Mouse (Mus musculus) limb, embryonic 13.5 days (tissue): ENCODE measurements at regions not wholly inside any gene's neighbourhood (a gene's known extent, or its start where the extent isn't known, plus 50 kb on each side); places are given as distances from the start of the nearest gene placed in this dataset.

Source experiments
- ATAC-seq: fragments of 200-750 bp; cut with Nextera tagmentation; 2 replicates; pipeline ENCODE4 v1.8.0; 2017; ENCODE audit warnings: low read depth, moderate number of reproducible peaks, moderate TSS enrichment; ENCODE audit not compliant: low FRiP score
- H3K27ac ChIP-seq: fragments of 300-500 bp; sonication (generic); 2 replicates; pipeline ENCODE4 v1.5.1; 2015; ENCODE audit warnings: inconsistent platforms, mild to moderate bottlenecking, moderate library complexity
- H3K27me3 ChIP-seq: fragments of 300-500 bp; sonication (generic); 2 replicates; pipeline ENCODE4 v1.6.1; 2015; ENCODE audit warnings: mild to moderate bottlenecking, inconsistent platforms
- H3K36me3 ChIP-seq: fragments of 300-500 bp; sonication (generic); 2 replicates; pipeline ENCODE4 v1.6.1; 2015; ENCODE audit warnings: inconsistent platforms, mild to moderate bottlenecking, moderate library complexity
- H3K4me1 ChIP-seq: fragments of 300-500 bp; sonication (generic); 2 replicates; pipeline ENCODE4 v1.6.1; 2015; ENCODE audit warnings: inconsistent platforms
- H3K4me2 ChIP-seq: fragments of 300-500 bp; sonication (generic); replicated peaks from 2 replicates; pipeline ENCODE4 v1.6.1; 2015; ENCODE audit warnings: inconsistent platforms, mild to moderate bottlenecking, moderate library complexity
- H3K4me3 ChIP-seq: fragments of 300-500 bp; sonication (generic); 2 replicates; pipeline ENCODE4 v1.5.1; 2015; ENCODE audit warnings: moderate library complexity, mild to moderate bottlenecking, inconsistent platforms
- H3K9ac ChIP-seq: fragments of 300-500 bp; sonication (generic); 2 replicates; pipeline ENCODE4 v1.6.1; 2015; ENCODE audit warnings: mild to moderate bottlenecking, inconsistent platforms
- H3K9me3 ChIP-seq: fragments of 300-500 bp; sonication (generic); 2 replicates; pipeline ENCODE4 v1.6.1; 2016; ENCODE audit warnings: inconsistent platforms
- WGBS: fragments of 180-500 bp; shearing (Covaris S2); methylation state at CpG from one replicate; pipeline ENCODE4 v1.1.7; 2015; 5-methylcytosine and 5-hydroxymethylcytosine counted together

DNA sequence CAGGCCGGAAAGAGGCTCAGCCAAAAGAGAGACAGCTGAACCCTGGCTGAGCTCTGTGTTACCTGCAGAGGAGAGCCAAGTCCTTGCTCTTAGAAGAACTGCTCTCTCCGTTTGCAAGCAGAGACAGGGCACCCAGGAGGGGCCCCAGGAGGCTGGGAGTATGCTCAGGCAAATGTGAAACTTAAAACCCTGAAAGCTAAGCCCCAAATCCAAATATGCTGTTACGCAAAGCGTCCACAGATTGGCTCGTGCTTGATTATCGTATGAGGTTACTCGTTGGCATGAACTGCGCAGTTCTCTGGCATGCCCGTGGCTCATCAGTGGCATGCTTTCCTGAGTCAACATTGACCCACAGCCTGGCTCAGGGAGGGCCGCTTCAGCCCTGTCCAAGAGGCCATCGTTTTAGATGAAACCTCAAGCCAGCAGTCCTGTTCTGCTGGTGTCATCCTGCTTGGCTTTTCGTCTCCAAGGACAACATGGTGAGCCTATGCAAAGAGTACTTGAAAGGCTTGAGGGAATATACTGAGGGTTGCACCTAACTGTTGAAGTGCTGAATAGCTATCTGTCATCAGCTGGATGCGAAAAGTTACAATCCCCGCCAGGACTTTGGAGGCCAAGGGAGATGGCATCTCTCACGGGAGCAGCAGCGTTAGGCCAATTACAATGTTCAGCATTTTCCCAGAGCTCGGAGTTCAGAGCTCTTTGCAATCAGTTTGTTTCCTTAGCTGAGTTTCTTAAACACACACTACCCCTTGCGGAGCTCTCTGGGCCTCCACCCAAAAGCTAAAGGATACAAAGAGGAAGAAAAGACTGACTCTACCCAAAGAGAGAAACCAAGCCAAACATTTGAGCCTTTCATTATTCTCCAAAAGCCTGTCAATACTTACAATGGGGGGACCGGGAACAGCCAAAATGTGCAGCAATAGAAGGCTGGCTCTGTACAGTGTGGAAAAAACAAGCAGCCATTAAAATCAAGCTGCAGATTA lies 120.8 kb upstream of the Smim15 start:
- ATAC-seq: no peak
- H3K4me2 ChIP-seq: no peak overlapping the region
- peak overlapping the region; percentile 10; the same call in 1 of the 2 replicates for H3K27ac ChIP-seq

GRCm38 (mm10) chr13:107919403-107919802 lies 124.8 kb upstream of the Smim15 start:
- ATAC-seq: no peak
- Histone ChIP-seq H3K4me1 (peaks cover 15% of the 10 kb centered on the region), H3K27ac (no peak overlapping the region), H3K36me3 (no peaks in the 10 kb centered on the region), H3K4me2 (no peak overlapping the region), H3K4me3 (no peak overlapping the region), H3K9ac (no peak overlapping the region), H3K27me3 (no peaks in the 10 kb centered on the region), H3K9me3 (no peaks in the 10 kb centered on the region)
- WGBS: 73% methylated on average over 3 of the region's 3 CpGs

More for the DNA sequence above, 120.8 kb upstream of the Smim15 start:
- 58% methylated on average over 19 of the region's 19 CpGs for WGBS
- Histone ChIP-seq H3K9me3 (no peaks in the 10 kb centered on the region), H3K36me3 (no peaks in the 10 kb centered on the region), H3K4me3 (no peak overlapping the region), H3K27me3 (no peaks in the 10 kb centered on the region), H3K9ac (no peak overlapping the region), H3K4me1 (peaks cover 15% of the 10 kb centered on the region)

DNA sequence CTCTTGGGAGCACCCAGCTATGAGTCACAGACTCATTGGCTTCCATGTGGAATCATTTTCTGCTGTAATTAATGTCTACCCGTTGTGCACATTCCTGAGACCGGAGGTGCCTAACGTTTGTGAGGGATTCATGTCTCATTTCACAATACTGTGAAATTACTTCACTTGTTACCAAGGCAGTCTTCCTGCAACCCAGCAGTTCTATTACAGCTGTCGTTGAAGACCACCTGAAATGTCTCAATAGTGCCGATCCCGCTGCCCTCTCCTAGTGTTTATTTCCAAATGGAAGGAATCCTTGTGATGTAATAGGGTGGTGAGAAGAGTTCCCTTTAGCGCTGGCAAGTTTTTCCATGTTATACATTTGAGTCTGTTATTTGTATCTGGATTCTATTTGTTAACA lies 125.8 kb upstream of the Smim15 start:
- ATAC-seq: no peak
- no peak overlapping the region for H3K4me3 ChIP-seq
- WGBS: 77% methylated on average over 7 of the region's 7 CpGs
- H3K27me3 ChIP-seq: no peaks in the 10 kb centered on the region; the same call in 1 of the 2 replicates
- peaks cover 11% of the 10 kb centered on the region for H3K4me1 ChIP-seq
- H3K4me2 ChIP-seq: no peak overlapping the region
- no peaks in the 10 kb centered on the region for H3K9me3 ChIP-seq
- H3K27ac ChIP-seq: no peak overlapping the region
- H3K9ac ChIP-seq: no peak overlapping the region
- no peaks in the 10 kb centered on the region for H3K36me3 ChIP-seq

DNA sequence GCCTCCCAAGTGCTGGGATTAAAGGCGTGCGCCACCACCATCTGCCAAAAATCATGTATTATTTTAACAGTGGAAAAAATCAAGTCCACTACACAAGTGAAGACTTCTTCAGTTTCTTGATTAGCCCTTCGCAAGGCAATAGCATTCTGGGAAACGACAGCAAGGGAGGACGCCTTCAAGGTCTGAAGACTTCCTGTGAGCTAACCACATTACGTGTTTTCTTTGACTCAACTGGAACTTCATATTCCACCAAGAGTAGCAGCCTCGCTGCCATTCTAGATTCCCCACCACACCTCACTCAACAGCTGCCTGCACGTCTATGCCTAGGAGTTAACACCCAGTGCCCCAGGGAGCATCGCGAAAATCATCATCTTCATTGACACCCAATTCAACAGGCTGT lies 126.2 kb upstream of the Smim15 start:
- no peaks in the 10 kb centered on the region; the same call in 1 of the 2 replicates for H3K27me3 ChIP-seq
- no peak overlapping the region for H3K4me2 ChIP-seq
- no peaks in the 10 kb centered on the region for H3K36me3 ChIP-seq
- H3K9me3 ChIP-seq: no peaks in the 10 kb centered on the region
- no peak overlapping the region for H3K27ac ChIP-seq
- WGBS: 88% methylated on average over 10 of the region's 10 CpGs
- ATAC-seq: no peak
- peaks cover 7% of the 10 kb centered on the region for H3K4me1 ChIP-seq
- no peak overlapping the region for H3K9ac ChIP-seq
- no peak overlapping the region for H3K4me3 ChIP-seq

- Histone ChIP-seq H3K9ac (no peak overlapping the region), H3K27me3 (no peaks in the 10 kb centered on the region; the same call in 1 of the 2 replicates), H3K4me1 (peaks cover 4% of the 10 kb centered on the region; the same call in 1 of the 2 replicates), H3K4me2 (no peak overlapping the region), H3K9me3 (no peaks in the 10 kb centered on the region), H3K4me3 (no peak overlapping the region), H3K27ac (no peak overlapping the region), H3K36me3 (no peaks in the 10 kb centered on the region)
- no peak for ATAC-seq
- 91% methylated on average over 3 of the region's 3 CpGs for WGBS
Measured at GRCm38 (mm10) chr13:107917564-107917963, 126.7 kb upstream of the Smim15 start.

- WGBS: 30% methylated on average over 7 of the region's 7 CpGs
- H3K4me2 ChIP-seq: peak overlapping the region; percentile 33
- ATAC-seq: peak; percentile 66; the same call in 1 of the 2 replicates
Measured at GRCm38 (mm10) chr13:107910125-107910524, 134.1 kb upstream of the Smim15 start.

DNA sequence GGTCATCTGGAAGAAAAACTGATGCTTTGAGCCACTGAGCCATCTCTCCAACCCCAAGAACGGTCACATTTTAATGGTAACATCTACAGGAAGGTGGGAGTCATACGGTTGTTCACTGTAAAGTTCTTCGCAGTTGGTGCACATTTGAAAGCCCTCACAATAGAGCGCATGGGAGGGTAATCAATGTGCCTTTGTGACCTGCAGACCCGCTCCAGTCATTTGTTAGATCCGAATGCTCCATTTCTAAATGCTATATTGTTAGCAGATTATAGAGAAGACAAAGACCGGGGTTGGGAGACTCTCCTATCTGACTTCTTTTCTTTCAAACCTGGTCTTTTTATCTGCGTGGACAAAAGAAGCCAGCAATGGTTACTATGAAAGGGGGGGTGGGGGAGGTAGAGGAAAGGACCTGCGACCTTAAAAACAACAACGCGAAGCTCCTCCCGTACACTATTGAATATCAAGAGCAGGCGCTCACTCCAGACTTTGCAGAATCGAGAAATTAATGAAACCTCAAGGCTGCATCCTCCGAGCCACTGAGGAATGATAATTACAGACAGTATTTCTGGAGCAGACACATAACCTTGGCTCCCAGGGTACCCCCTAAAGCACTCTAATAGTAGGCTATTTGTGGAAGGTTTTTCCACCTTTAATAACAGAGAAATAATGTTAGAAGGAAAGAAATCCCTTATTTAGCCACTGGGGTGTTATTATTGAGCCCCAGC lies 134.7 kb upstream of the Smim15 start:
- peak; percentile 75; the same call in 1 of the 2 replicates for ATAC-seq
- Histone ChIP-seq H3K4me2 (peak overlapping the region; percentile 33), H3K9me3 (no peaks in the 10 kb centered on the region), H3K4me1 (peaks cover 20% of the 10 kb centered on the region), H3K9ac (no peak overlapping the region), H3K36me3 (no peaks in the 10 kb centered on the region), H3K27ac (no peak overlapping the region; the same call in 1 of the 2 replicates), H3K27me3 (no peaks in the 10 kb centered on the region; the same call in 1 of the 2 replicates), H3K4me3 (no peak overlapping the region)
- WGBS: 63% methylated on average over 15 of the region's 15 CpGs

More at GRCm38 (mm10) chr13:107910125-107910524, 134.1 kb upstream of the Smim15 start:
- H3K4me1 ChIP-seq: peaks cover 20% of the 10 kb centered on the region
- H3K27ac ChIP-seq: no peak overlapping the region
- no peaks in the 10 kb centered on the region for H3K36me3 ChIP-seq
- H3K4me3 ChIP-seq: no peak overlapping the region
- no peaks in the 10 kb centered on the region; the same call in 1 of the 2 replicates for H3K27me3 ChIP-seq
- no peak overlapping the region for H3K9ac ChIP-seq
- H3K9me3 ChIP-seq: no peaks in the 10 kb centered on the region

DNA sequence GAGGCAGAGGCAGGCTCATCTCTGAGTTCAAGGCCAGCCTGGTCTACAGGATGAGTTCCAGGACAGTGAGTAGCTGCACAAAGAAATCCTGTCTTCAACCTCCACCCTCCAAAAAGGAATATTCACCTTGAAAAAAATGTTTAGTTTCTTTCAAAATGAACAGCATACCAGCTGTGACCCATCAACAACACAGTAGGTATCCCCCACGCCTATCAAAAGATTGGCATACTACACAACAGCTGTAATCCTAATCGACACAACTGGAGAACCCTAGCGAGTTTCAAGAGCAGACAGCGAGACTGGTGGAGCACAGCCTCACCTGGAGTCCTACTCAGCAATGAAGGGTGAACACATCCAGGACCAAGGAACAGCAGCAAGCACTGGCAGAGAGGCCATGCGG lies 136.3 kb upstream of the Smim15 start:
- no peak overlapping the region for H3K27ac ChIP-seq
- no peak for ATAC-seq
- WGBS: 86% methylated on average over 5 of the region's 5 CpGs

GRCm38 (mm10) chr13:107904851-107905250 lies 139.4 kb upstream of the Smim15 start:
- no peaks in the 10 kb centered on the region for H3K27me3 ChIP-seq

More for the DNA sequence above, 136.3 kb upstream of the Smim15 start:
- no peak overlapping the region for H3K4me2 ChIP-seq
- peaks cover 31% of the 10 kb centered on the region for H3K4me1 ChIP-seq
- H3K9me3 ChIP-seq: no peaks in the 10 kb centered on the region
- H3K9ac ChIP-seq: no peak overlapping the region
- H3K4me3 ChIP-seq: no peak overlapping the region
- no peaks in the 10 kb centered on the region for H3K27me3 ChIP-seq
- no peaks in the 10 kb centered on the region for H3K36me3 ChIP-seq

DNA sequence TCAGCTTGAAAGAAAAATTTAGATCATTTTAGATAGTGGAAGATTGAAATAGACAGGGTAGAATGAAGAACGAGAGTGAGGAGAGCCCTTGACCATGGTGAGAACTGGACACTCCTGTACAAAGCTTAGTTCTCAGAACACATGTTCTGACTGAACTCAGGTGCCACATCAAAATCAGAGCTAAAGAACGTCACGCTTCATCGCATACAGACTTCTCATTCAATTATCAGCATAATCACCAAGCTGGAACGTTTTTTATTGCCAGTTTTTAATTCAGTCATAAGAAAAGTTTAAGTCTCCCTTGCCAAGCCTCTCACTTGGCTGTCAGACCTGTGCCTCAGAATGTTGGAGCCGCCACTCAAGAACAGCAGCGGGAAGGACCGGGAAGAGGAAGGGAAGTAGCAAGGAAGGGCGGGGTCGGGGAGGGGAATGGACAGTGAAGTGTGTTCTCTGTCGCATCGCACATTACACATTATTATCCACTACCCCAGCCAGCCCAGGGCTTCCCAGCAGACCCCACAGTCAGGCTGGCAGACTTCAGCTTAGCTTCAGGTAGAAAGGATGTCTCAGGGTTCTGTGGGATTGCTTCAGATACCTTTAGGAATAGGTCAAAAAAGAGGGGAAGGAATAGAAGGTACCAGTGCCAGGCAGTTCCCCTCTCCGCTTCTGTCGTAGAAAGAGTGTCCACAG lies 140.1 kb upstream of the Smim15 start:
- 78% methylated on average over 14 of the region's 14 CpGs for WGBS
- no peak overlapping the region for H3K4me3 ChIP-seq
- no peak overlapping the region for H3K9ac ChIP-seq
- peaks cover 26% of the 10 kb centered on the region for H3K4me1 ChIP-seq
- H3K27me3 ChIP-seq: no peaks in the 10 kb centered on the region
- H3K4me2 ChIP-seq: no peak overlapping the region
- no peaks in the 10 kb centered on the region for H3K9me3 ChIP-seq
- H3K27ac ChIP-seq: no peak overlapping the region
- no peak for ATAC-seq
- no peaks in the 10 kb centered on the region for H3K36me3 ChIP-seq

More at GRCm38 (mm10) chr13:107904851-107905250, 139.4 kb upstream of the Smim15 start:
- WGBS: 82% methylated on average over 4 of the region's 4 CpGs
- H3K4me1 ChIP-seq: peaks cover 29% of the 10 kb centered on the region
- no peak overlapping the region for H3K4me2 ChIP-seq
- H3K36me3 ChIP-seq: no peaks in the 10 kb centered on the region
- no peak overlapping the region for H3K27ac ChIP-seq
- no peak overlapping the region for H3K9ac ChIP-seq
- H3K4me3 ChIP-seq: no peak overlapping the region
- H3K9me3 ChIP-seq: no peaks in the 10 kb centered on the region
- no peak for ATAC-seq

- no peak for ATAC-seq
- Histone ChIP-seq H3K4me2 (no peak overlapping the region), H3K36me3 (no peaks in the 10 kb centered on the region), H3K27ac (no peak overlapping the region), H3K4me3 (no peak overlapping the region), H3K4me1 (peaks cover 24% of the 10 kb centered on the region), H3K9me3 (no peaks in the 10 kb centered on the region), H3K9ac (no peak overlapping the region), H3K27me3 (no peaks in the 10 kb centered on the region)
- WGBS: 38% methylated on average over 9 of the region's 9 CpGs
Measured at GRCm38 (mm10) chr13:107903150-107903959, 140.9 kb upstream of the Smim15 start.
